Mouse (Mus musculus) kidney, embryonic 15.5 days (tissue): ENCODE measurements around the gene Krtap5-1. TPM values are rescaled to one million over a fixed set of nuclear protein-coding genes. Genes with fewer than 3 reads are reported as not detected.
"Not testable (repeated sequence)": the region's sequence is repeated elsewhere in the genome, so short reads cannot be mapped to it uniquely, and the experiment has no call there.

Source experiments
- ATAC-seq: fragments of 200-750 bp; cut with Nextera tagmentation; replicated peaks from 2 replicates; pipeline ENCODE4 v1.8.0; 2017; ENCODE audit warnings: moderate TSS enrichment; ENCODE audit not compliant: low FRiP score
- H3K27ac ChIP-seq: fragments of 300-500 bp; sonication (generic); 2 replicates; pipeline ENCODE4 v1.5.1; 2015; ENCODE audit warnings: mild to moderate bottlenecking, inconsistent platforms
- H3K27me3 ChIP-seq: fragments of 300-500 bp; sonication (generic); 2 replicates; pipeline ENCODE4 v1.6.1; 2015; ENCODE audit warnings: inconsistent platforms
- H3K36me3 ChIP-seq: fragments of 300-500 bp; sonication (generic); 2 replicates; pipeline ENCODE4 v1.6.1; 2015; ENCODE audit warnings: inconsistent platforms
- H3K4me1 ChIP-seq: fragments of 300-500 bp; sonication (generic); 2 replicates; pipeline ENCODE4 v1.6.1; 2015; ENCODE audit warnings: inconsistent platforms
- H3K4me2 ChIP-seq: fragments of 300-500 bp; sonication (generic); 2 replicates; pipeline ENCODE4 v1.6.1; 2015; ENCODE audit warnings: moderate library complexity, mild to moderate bottlenecking, inconsistent platforms
- H3K4me3 ChIP-seq: fragments of 300-500 bp; sonication (generic); replicated peaks from 2 replicates; pipeline ENCODE4 v1.5.1; 2015; ENCODE audit warnings: mild to moderate bottlenecking, inconsistent platforms
- H3K9ac ChIP-seq: fragments of 300-500 bp; sonication (generic); 2 replicates; pipeline ENCODE4 v1.6.1; 2015; ENCODE audit warnings: mild to moderate bottlenecking, inconsistent platforms
- H3K9me3 ChIP-seq: fragments of 300-500 bp; sonication (generic); replicated peaks from 2 replicates; pipeline ENCODE4 v1.6.1; 2016; ENCODE audit warnings: inconsistent platforms
- WGBS: fragments of 180-500 bp; shearing (Covaris S2); methylation state at CpG from one replicate; pipeline ENCODE4 v1.1.7; 2015; ENCODE audit warnings: mixed read lengths; 5-methylcytosine and 5-hydroxymethylcytosine counted together
- polyA plus RNA-seq: library from polyadenylated mRNA; unstranded; fragments of >200 nt; fragmentation: Nextera tagmentation; extraction: Ambion mirVana; gene quantifications from 2 replicates; pipeline ENCODE4 v1.2.1, GENCODE M21; 2015

Gene Krtap5-1
- polyA plus RNA-seq, 1 experiment from 2014 or later: not detected

GRCm38 (mm10) chr7:142322641-142323040 lies 25.7 kb upstream of the Krtap5-1 start:
- H3K36me3 ChIP-seq: no peaks in the 10 kb centered on the region
- H3K4me1 ChIP-seq: peaks cover 24% of the 10 kb centered on the region
- H3K9me3 ChIP-seq: no peaks in the 10 kb centered on the region
- H3K4me3 ChIP-seq: no peak overlapping the region
- no peak for ATAC-seq
- H3K27me3 ChIP-seq: no peaks in the 10 kb centered on the region
- H3K4me2 ChIP-seq: no peak overlapping the region
- WGBS: 92% methylated on average over 6 of the region's 6 CpGs
- H3K27ac ChIP-seq: no peak overlapping the region
- no peak overlapping the region for H3K9ac ChIP-seq

- Histone ChIP-seq H3K27ac (peak overlapping the region; percentile 59; the same call in 1 of the 2 replicates), H3K4me1 (peaks cover 21% of the 10 kb centered on the region)
- H3K27me3 ChIP-seq, H3K9ac ChIP-seq, ATAC-seq, H3K36me3 ChIP-seq, H3K4me3 ChIP-seq, H3K9me3 ChIP-seq, H3K4me2 ChIP-seq: not testable (repeated sequence)
- 71% methylated on average over 7 of the region's 10 CpGs for WGBS
Observed at GRCm38 (mm10) chr7:142321637-142322306, 24.9 kb upstream of the Krtap5-1 start.

- WGBS: 32% methylated on average over 2 of the region's 2 CpGs
- Histone ChIP-seq H3K36me3 (no peaks in the 10 kb centered on the region), H3K27me3 (no peaks in the 10 kb centered on the region), H3K9me3 (no peaks in the 10 kb centered on the region), H3K4me1 (peaks cover 20% of the 10 kb centered on the region), H3K4me3 (no peak overlapping the region), H3K9ac (no peak overlapping the region), H3K4me2 (no peak overlapping the region), H3K27ac (peak overlapping the region; percentile 41; the same call in 1 of the 2 replicates)
- 0 out of 2 replicates have a peak, but pooled peaks have one; percentile 30 for ATAC-seq
Observed at GRCm38 (mm10) chr7:142320906-142321305, 24.0 kb upstream of the Krtap5-1 start.

GRCm38 (mm10) chr7:142319124-142319523 lies 22.2 kb upstream of the Krtap5-1 start:
- Histone ChIP-seq H3K9me3 (no peaks in the 10 kb centered on the region), H3K4me1 (peaks cover 20% of the 10 kb centered on the region), H3K27me3 (no peaks in the 10 kb centered on the region), H3K27ac (no peak overlapping the region), H3K36me3 (no peaks in the 10 kb centered on the region), H3K4me2 (no peak overlapping the region), H3K4me3 (no peak overlapping the region), H3K9ac (no peak overlapping the region)
- ATAC-seq: no peak
- 88% methylated on average over 11 of the region's 11 CpGs for WGBS

GRCm38 (mm10) chr7:142317216-142317615 lies 20.3 kb upstream of the Krtap5-1 start:
- H3K9ac ChIP-seq: no peak overlapping the region
- H3K4me2 ChIP-seq: no peak overlapping the region
- WGBS: 62% methylated on average over 5 of the region's 5 CpGs
- no peak overlapping the region for H3K4me3 ChIP-seq
- H3K27ac ChIP-seq: no peak overlapping the region
- no peaks in the 10 kb centered on the region for H3K27me3 ChIP-seq
- H3K9me3 ChIP-seq: no peaks in the 10 kb centered on the region
- ATAC-seq: no peak
- no peaks in the 10 kb centered on the region for H3K36me3 ChIP-seq
- H3K4me1 ChIP-seq: peaks cover 20% of the 10 kb centered on the region

GRCm38 (mm10) chr7:142316558-142316957 lies 19.6 kb upstream of the Krtap5-1 start:
- Histone ChIP-seq H3K9ac (no peak overlapping the region), H3K27me3 (no peaks in the 10 kb centered on the region), H3K36me3 (no peaks in the 10 kb centered on the region), H3K9me3 (no peaks in the 10 kb centered on the region), H3K4me3 (no peak overlapping the region), H3K27ac (no peak overlapping the region), H3K4me2 (no peak overlapping the region), H3K4me1 (peaks cover 20% of the 10 kb centered on the region)
- 43% methylated on average over 6 of the region's 6 CpGs for WGBS
- peak; percentile 47; the same call in 1 of the 2 replicates for ATAC-seq

GRCm38 (mm10) chr7:142314600-142315285 lies 17.8 kb upstream of the Krtap5-1 start:
- Histone ChIP-seq H3K9ac (no peak overlapping the region), H3K9me3 (no peaks in the 10 kb centered on the region), H3K27me3 (no peaks in the 10 kb centered on the region), H3K4me3 (no peak overlapping the region), H3K36me3 (no peaks in the 10 kb centered on the region), H3K4me2 (no peak overlapping the region), H3K4me1 (peaks cover 6% of the 10 kb centered on the region; the same call in 1 of the 2 replicates), H3K27ac (no peak overlapping the region)
- no peak for ATAC-seq
- WGBS: 51% methylated on average over 5 of the region's 5 CpGs

- ATAC-seq, H3K36me3 ChIP-seq, H3K4me2 ChIP-seq, H3K27ac ChIP-seq, H3K4me3 ChIP-seq, H3K9me3 ChIP-seq, H3K9ac ChIP-seq, H3K4me1 ChIP-seq: not testable (repeated sequence)
- peaks cover 11% of the 10 kb centered on the region for H3K27me3 ChIP-seq
- WGBS: 80% methylated on average over 1 of the region's 1 CpGs
Observed at GRCm38 (mm10) chr7:142303929-142304328, 7.0 kb upstream of the Krtap5-1 start.

GRCm38 (mm10) chr7:142303249-142303648 lies 6.3 kb upstream of the Krtap5-1 start, which contains the start of gene Krtap5-4:
Gene Krtap5-4, plus strand, starts transcription at chr7:142303549.
- H3K27me3 ChIP-seq: peaks cover 11% of the 10 kb centered on the region
- no peak for ATAC-seq
- no peak within 1 kb of the TSS for H3K27ac ChIP-seq
- H3K9ac ChIP-seq: no peak within 1 kb of the TSS
- WGBS: 45% methylated on average over 3 of the region's 3 CpGs
- H3K4me1 ChIP-seq: no peaks in the 10 kb centered on the region
- no peaks in the 10 kb centered on the region for H3K9me3 ChIP-seq
- H3K4me3 ChIP-seq: no peak within 1 kb of the TSS
- H3K4me2 ChIP-seq: no peak within 1 kb of the TSS
- H3K36me3 ChIP-seq: no peaks in the 10 kb centered on the region

- H3K9ac ChIP-seq, H3K4me1 ChIP-seq: not testable (repeated sequence)
- 20% methylated on average over 4 of the region's 4 CpGs for whole genome bisulfite sequencing
Observed at GRCm38 (mm10) chr7:142296108-142296507, 810 bp downstream of the Krtap5-1 start.

GRCm38 (mm10) chr7:142295418-142295817 lies 1.5 kb downstream of the Krtap5-1 start:
- no peak overlapping the region for H3K9ac ChIP-seq
- H3K4me1 ChIP-seq: peaks cover 9% of the 10 kb centered on the region; the same call in 1 of the 2 replicates
- H3K4me3 ChIP-seq: no peak overlapping the region
- H3K4me2 ChIP-seq: no peak overlapping the region
- H3K27ac ChIP-seq: no peak overlapping the region
- no peak for ATAC-seq
- no peaks in the 10 kb centered on the region for H3K9me3 ChIP-seq
- no peaks in the 10 kb centered on the region for H3K36me3 ChIP-seq
- H3K27me3 ChIP-seq: no peaks in the 10 kb centered on the region

More at GRCm38 (mm10) chr7:142296108-142296507, 810 bp downstream of the Krtap5-1 start:
- not testable (repeated sequence) for ATAC-seq, H3K27ac ChIP-seq, H3K4me2 ChIP-seq, H3K4me3 ChIP-seq, H3K36me3 ChIP-seq, H3K27me3 ChIP-seq, H3K9me3 ChIP-seq

- H3K27me3 ChIP-seq, H3K4me3 ChIP-seq, H3K4me1 ChIP-seq, H3K27ac ChIP-seq, H3K9me3 ChIP-seq, H3K9ac ChIP-seq, H3K4me2 ChIP-seq, H3K36me3 ChIP-seq: not testable (repeated sequence)
- WGBS: 3% methylated on average over 2 of the region's 2 CpGs
- ATAC-seq: 0 out of 2 replicates have a peak, but pooled peaks have one; percentile 12
Observed at GRCm38 (mm10) chr7:142293851-142294250, 3.1 kb downstream of the Krtap5-1 start.
